8 mouse cellular contexts compared by ENCODE assay signal in the genomic region with DNA sequence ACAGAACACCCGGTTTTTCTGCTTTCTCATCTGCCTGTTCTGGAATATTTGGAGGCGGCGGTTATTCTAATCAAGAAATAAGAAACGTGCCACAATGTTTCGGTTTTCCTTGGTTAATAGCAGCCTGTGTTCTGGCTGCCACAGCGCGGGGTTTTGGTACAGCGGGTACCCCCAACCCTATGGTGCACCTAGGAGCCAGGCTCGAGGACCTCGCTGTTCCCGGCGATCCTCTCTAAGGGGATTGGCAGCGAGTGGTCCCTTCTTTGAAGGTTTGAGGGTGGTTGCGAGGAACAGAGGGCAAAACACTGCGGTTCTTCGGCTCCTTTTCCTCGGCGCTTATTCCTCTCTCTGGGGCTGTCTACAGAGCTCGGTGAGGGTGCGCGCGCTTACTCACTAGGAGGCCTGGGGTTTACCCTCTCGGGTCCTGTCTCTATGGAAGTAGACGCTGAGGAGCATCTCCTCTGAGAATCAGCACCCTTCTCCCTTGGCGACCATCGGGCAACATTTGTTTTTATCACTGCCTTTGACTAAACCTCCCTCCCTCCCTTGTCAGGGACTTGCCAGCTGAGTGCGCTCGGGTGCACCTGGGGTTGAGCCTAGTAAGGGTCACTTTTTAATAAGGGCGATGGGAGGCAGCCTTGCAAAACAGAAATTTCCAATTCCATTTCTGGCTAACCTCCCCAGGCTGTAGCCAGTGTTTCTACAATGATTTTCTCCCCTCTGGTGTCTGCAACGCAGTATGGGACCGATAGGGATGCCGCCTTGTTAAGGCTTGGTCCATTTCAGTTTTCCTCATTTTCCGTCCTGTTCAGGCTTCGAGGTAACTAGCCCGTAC. TPM values are rescaled to one million over a fixed set of nuclear protein-coding genes. Genes with fewer than 3 reads are reported as not detected.
DNase-seq lines count a peak whose midpoint lies in the region; ATAC-seq lines count a peak whose summit lies in the region.

No protein-coding gene starts in this region.

- 1% methylated on average over 35 of the region's 35 CpGs for WGBS in intestine, embryonic 14.5 days
- WGBS in limb, embryonic 11.5 days = under 1% methylated on average over 35 of the region's 35 CpGs
- under 1% methylated on average over 35 of the region's 35 CpGs for WGBS in neural tube, embryonic 14.5 days

- H3K4me1 ChIP-seq in intestine, embryonic 14.5 days (replicated peaks; ENCODE audit: control insufficient read depth, insufficient read depth, low read length) = peaks cover 24% of the 10 kb centered on the region
- H3K4me1 ChIP-seq in limb, embryonic 11.5 days (ENCODE audit: control insufficient read depth, insufficient read depth, low read length) = peaks cover 12% of the 10 kb centered on the region; the same call in 1 of the 2 replicates
- peaks cover 16% of the 10 kb centered on the region for H3K4me1 ChIP-seq in neural tube, embryonic 14.5 days (ENCODE audit: control insufficient read depth, insufficient read depth, low read length)

- peak overlapping the region; percentile 92 for H3K9ac ChIP-seq in intestine, embryonic 14.5 days (ENCODE audit: low read length)
- H3K9ac ChIP-seq in limb, embryonic 11.5 days (ENCODE audit: low read length) = peak overlapping the region; percentile 94
- H3K9ac ChIP-seq in neural tube, embryonic 14.5 days (replicated peaks; ENCODE audit: low read depth, low read length) = peak overlapping the region; percentile 76

- no peaks in the 10 kb centered on the region for H3K9me3 ChIP-seq in intestine, embryonic 14.5 days (ENCODE audit: control insufficient read depth, low read length)
- no peaks in the 10 kb centered on the region for H3K9me3 ChIP-seq in limb, embryonic 11.5 days (ENCODE audit: control insufficient read depth, low read length)
- H3K9me3 ChIP-seq in neural tube, embryonic 14.5 days (ENCODE audit: control insufficient read depth, low read length) = no peaks in the 10 kb centered on the region

- H3K27ac ChIP-seq in intestine, embryonic 14.5 days (ENCODE audit: low read depth) = peak overlapping the region; percentile 98; the same call in 1 of the 2 replicates
- H3K27ac ChIP-seq in limb, embryonic 11.5 days (replicated peaks; ENCODE audit: low read depth, low read length) = no peak overlapping the region; the same call in 1 of the 2 replicates
- H3K27ac ChIP-seq in neural tube, embryonic 14.5 days (ENCODE audit: low read depth, low read length) = peak overlapping the region; percentile 92

- H3K27me3 ChIP-seq in intestine, embryonic 14.5 days (replicated peaks; ENCODE audit: control insufficient read depth, insufficient read depth, low read length) = no peaks in the 10 kb centered on the region
- no peaks in the 10 kb centered on the region for H3K27me3 ChIP-seq in limb, embryonic 11.5 days (ENCODE audit: control insufficient read depth, insufficient read depth, low read length)
- H3K27me3 ChIP-seq in neural tube, embryonic 14.5 days (ENCODE audit: control insufficient read depth, insufficient read depth, low read length) = no peaks in the 10 kb centered on the region

- H3K36me3 ChIP-seq in intestine, embryonic 14.5 days (ENCODE audit: control insufficient read depth, insufficient read depth, low read length) = no peaks in the 10 kb centered on the region
- H3K36me3 ChIP-seq in limb, embryonic 11.5 days (ENCODE audit: control insufficient read depth, insufficient read depth, low read length) = no peaks in the 10 kb centered on the region
- H3K36me3 ChIP-seq in neural tube, embryonic 14.5 days (ENCODE audit: control insufficient read depth, insufficient read depth, low read length) = no peaks in the 10 kb centered on the region

- peak overlapping the region; percentile 95 for H3K4me2 ChIP-seq in intestine, embryonic 14.5 days (ENCODE audit: low read length)
- peak overlapping the region; percentile 95 for H3K4me2 ChIP-seq in limb, embryonic 11.5 days (ENCODE audit: low read depth, severe bottlenecking)
- H3K4me2 ChIP-seq in neural tube, embryonic 14.5 days (ENCODE audit: low read depth, low read length) = peak overlapping the region; percentile 81

- peak; percentile 14 for DNase-seq in kidney, adult 11 months
- no peak for DNase-seq in kidney, adult 8-10 months
- DNase-seq in cerebellum, adult 8-10 months = peak; percentile 50
- DNase-seq in gastrocnemius, postnatal 10 days = peak; percentile 22
- peak; percentile 60 for DNase-seq in intestine, embryonic 14.5 days (ENCODE audit: low spot score)
- DNase-seq in limb, embryonic 11.5 days (ENCODE audit: low spot score) = peak; percentile 48
- DNase-seq in thymus, postnatal 0 days (ENCODE audit: low spot score) = no peak

- peak overlapping the region; percentile 78 for H3K4me3 ChIP-seq in intestine, embryonic 14.5 days (ENCODE audit: low read depth, low read length)
- peak overlapping the region; percentile 85 for H3K4me3 ChIP-seq in limb, embryonic 11.5 days (ENCODE audit: low read depth, low read length)
- H3K4me3 ChIP-seq in neural tube, embryonic 14.5 days (ENCODE audit: low read depth, low read length) = peak overlapping the region; percentile 67

- no peak for ATAC-seq in intestine, embryonic 14.5 days (replicated peaks; ENCODE audit: low FRiP score, low TSS enrichment, low read depth)
- no peak for ATAC-seq in limb, embryonic 11.5 days (ENCODE audit: insufficient number of reproducible peaks, low FRiP score, low TSS enrichment, low read depth)
- ATAC-seq in neural tube, embryonic 14.5 days (ENCODE audit: low read depth) = no peak

RNA-seq across cellular contexts. Expression of a gene that starts 2.4 kb away (rescaled TPM):
- 10 to 100 TPM; 41.8 to 46.7 TPM for total RNA-seq in gastrocnemius, postnatal 10 days (2021)
- polyA plus RNA-seq in intestine, embryonic 14.5 days (2014; fragmentation: Nextera tagmentation; extraction: Ambion mirVana) = 25.1 and 25.8 TPM in 2 replicates
- polyA plus RNA-seq in limb, embryonic 11.5 days (2014; fragmentation: Nextera tagmentation; extraction: Ambion mirVana) = 33.8 and 37.8 TPM in 2 replicates
- 42.3 and 48.0 TPM in 2 replicates for polyA plus RNA-seq in neural tube, embryonic 14.5 days (2014; fragmentation: Nextera tagmentation; extraction: Ambion mirVana)
- polyA plus RNA-seq in thymus, postnatal 0 days (2015; fragmentation: Nextera tagmentation; extraction: Ambion mirVana) = 5.3 and 6.1 TPM in 2 replicates

Comparison
In these comparisons a context has a peak if more than half of its experiments do, and no peak if none do; other contexts are left out.
1. DNase-seq: peak in kidney, adult 11 months (single experiment), cerebellum, adult 8-10 months (single experiment), gastrocnemius, postnatal 10 days (single experiment), intestine, embryonic 14.5 days (single experiment) and limb, embryonic 11.5 days (single experiment); none in kidney, adult 8-10 months (0 of 2) and thymus, postnatal 0 days (single experiment).
2. Peak in every context shown above with its lines, with median percentiles within 50 percentile points of each other: H3K4me2 ChIP-seq, H3K4me3 ChIP-seq and H3K9ac ChIP-seq.